Mouse (Mus musculus) forebrain, postnatal 0 days (tissue): ENCODE data around the gene Camk2g. TPM values are rescaled to one million over a fixed set of nuclear protein-coding genes. Genes with fewer than 3 reads are reported as not detected.

Experiments
- ATAC-seq: fragments of 200-750 bp; cut with Nextera tagmentation; 2 replicates; pipeline ENCODE4 v1.8.0; 2017; ENCODE audit warnings: mild to moderate bottlenecking, moderate library complexity
- DNase-seq: peaks from one replicate; pipeline ENCODE4 v3.0.0-alpha.2; 2015
- H3K27ac ChIP-seq: fragments of 300-500 bp; sonication (generic); 2 replicates; pipeline ENCODE4 v1.5.1; 2014; ENCODE audit warnings: low read depth, mild to moderate bottlenecking, antibody characterized with exemption, low read length, moderate library complexity, mixed read lengths
- H3K27me3 ChIP-seq: fragments of 300-500 bp; sonication (generic); 2 replicates; pipeline ENCODE4 v1.6.1; 2014; ENCODE audit warnings: mild to moderate bottlenecking, low read length, mixed read lengths; ENCODE audit not compliant: insufficient read depth
- H3K36me3 ChIP-seq: fragments of 300-500 bp; sonication (generic); 2 replicates; pipeline ENCODE4 v1.6.1; 2014; ENCODE audit warnings: mild to moderate bottlenecking, moderate library complexity; ENCODE audit not compliant: insufficient read depth
- H3K4me1 ChIP-seq: fragments of 300-500 bp; sonication (generic); 2 replicates; pipeline ENCODE4 v1.6.1; 2014; ENCODE audit warnings: antibody characterized with exemption; ENCODE audit not compliant: insufficient read depth
- H3K4me2 ChIP-seq: fragments of 300-500 bp; sonication (generic); 2 replicates; pipeline ENCODE4 v1.6.1; 2014; ENCODE audit warnings: low read depth, mild to moderate bottlenecking, moderate library complexity
- H3K4me3 ChIP-seq: fragments of 300-500 bp; sonication (generic); 2 replicates; pipeline ENCODE4 v1.5.1; 2014; ENCODE audit warnings: low read depth, low read length, mixed read lengths
- H3K9ac ChIP-seq: fragments of 300-500 bp; sonication (generic); 2 replicates; pipeline ENCODE4 v1.6.1; 2014; ENCODE audit warnings: mild to moderate bottlenecking
- H3K9me3 ChIP-seq: fragments of 300-500 bp; sonication (generic); 2 replicates; pipeline ENCODE4 v1.6.1; 2016; ENCODE audit warnings: low read length
- CTCF ChIP-seq: sonication (generic); IDR thresholded peaks from 2 replicates; pipeline ENCODE4 v1.5.1; 2016; ENCODE audit warnings: antibody characterized with exemption, control low read depth, low read depth
- WGBS: fragments of 180-500 bp; shearing (Covaris S2); extraction: QIAGEN DNeasy Blood & Tissue Kit; methylation state at CpG from one replicate; pipeline ENCODE4 v1.1.7; 2014; 5-methylcytosine and 5-hydroxymethylcytosine counted together
- polyA plus RNA-seq: library from polyadenylated mRNA; unstranded; fragments of >200 nt; fragmentation: Nextera tagmentation; extraction: Ambion mirVana; gene quantifications from 2 replicates; pipeline ENCODE4 v1.2.1, GENCODE M21; 2015
- total RNA-seq: library from RNA; depleted of rRNA; stranded (reverse); fragments of >200 nt; gene quantifications from 2 replicates; pipeline ENCODE4 v1.2.3, GENCODE M21; 2014

Camk2g gene
- total and polyA plus RNA-seq, 2 experiments from 2014 or later: 145 to 231 TPM

GRCm38 (mm10) chr14:20773410-20773809 is 20.5 kb downstream of the Camk2g start:
- no peak overlapping the region for H3K4me2 ChIP-seq
- H3K9me3 ChIP-seq: no peaks in the 10 kb centered on the region
- no peak overlapping the region for H3K4me3 ChIP-seq
- no peak overlapping the region for H3K27ac ChIP-seq
- DNase-seq (no peak), ATAC-seq (no peak)
- H3K27me3 ChIP-seq: no peaks in the 10 kb centered on the region
- WGBS: 33% methylated on average over 3 of the region's 3 CpGs
- H3K36me3 ChIP-seq: peaks cover 17% of the 10 kb centered on the region
- TF ChIP-seq CTCF: no peak
- no peak overlapping the region for H3K9ac ChIP-seq
- no peaks in the 10 kb centered on the region for H3K4me1 ChIP-seq

GRCm38 (mm10) chr14:20772808-20773207 is 21.1 kb downstream of the Camk2g start:
- no peak for TF ChIP-seq CTCF
- Histone ChIP-seq H3K9ac (no peak overlapping the region), H3K4me3 (no peak overlapping the region), H3K4me1 (no peaks in the 10 kb centered on the region), H3K4me2 (no peak overlapping the region), H3K27ac (no peak overlapping the region), H3K9me3 (no peaks in the 10 kb centered on the region), H3K27me3 (no peaks in the 10 kb centered on the region), H3K36me3 (peaks cover 11% of the 10 kb centered on the region)
- no peak for DNase-seq
- WGBS: 71% methylated on average over 6 of the region's 6 CpGs
- no peak for ATAC-seq

GRCm38 (mm10) chr14:20771941-20772340 is 21.9 kb downstream of the Camk2g start:
- Histone ChIP-seq H3K9ac (no peak overlapping the region), H3K4me2 (no peak overlapping the region), H3K36me3 (peaks cover 3% of the 10 kb centered on the region), H3K4me3 (no peak overlapping the region), H3K4me1 (no peaks in the 10 kb centered on the region), H3K27me3 (no peaks in the 10 kb centered on the region), H3K9me3 (no peaks in the 10 kb centered on the region), H3K27ac (no peak overlapping the region)
- ATAC-seq (no peak), DNase-seq (no peak)
- no peak for TF ChIP-seq CTCF
- WGBS: 96% methylated on average over 3 of the region's 3 CpGs

GRCm38 (mm10) chr14:20768581-20768980 is 25.3 kb downstream of the Camk2g start:
- no peak for TF ChIP-seq CTCF
- no peaks in the 10 kb centered on the region for H3K4me1 ChIP-seq

GRCm38 (mm10) chr14:20767936-20768335 is 26.0 kb downstream of the Camk2g start:
- DNase-seq (no peak), ATAC-seq (no peak)
- no peaks in the 10 kb centered on the region for H3K9me3 ChIP-seq
- TF ChIP-seq CTCF: no peak
- no peak overlapping the region for H3K4me3 ChIP-seq
- H3K36me3 ChIP-seq: peaks cover 27% of the 10 kb centered on the region
- WGBS: 93% methylated on average over 7 of the region's 7 CpGs
- no peak overlapping the region for H3K4me2 ChIP-seq
- no peaks in the 10 kb centered on the region for H3K27me3 ChIP-seq
- no peaks in the 10 kb centered on the region for H3K4me1 ChIP-seq
- no peak overlapping the region for H3K27ac ChIP-seq
- H3K9ac ChIP-seq: no peak overlapping the region

More at GRCm38 (mm10) chr14:20768581-20768980, 25.3 kb downstream of the Camk2g start:
- peak; percentile 30; the same call in 1 of the 2 replicates for ATAC-seq
- Histone ChIP-seq H3K27me3 (no peaks in the 10 kb centered on the region), H3K9me3 (no peaks in the 10 kb centered on the region), H3K27ac (peak overlapping the region; percentile 21; the same call in 1 of the 2 replicates), H3K36me3 (peaks cover 20% of the 10 kb centered on the region), H3K9ac (no peak overlapping the region), H3K4me2 (no peak overlapping the region), H3K4me3 (no peak overlapping the region)
- DNase-seq: peak; percentile 38
- 63% methylated on average over 5 of the region's 5 CpGs for WGBS

- no peak overlapping the region for H3K4me3 ChIP-seq
- no peak overlapping the region for H3K9ac ChIP-seq
- H3K4me2 ChIP-seq: no peak overlapping the region
- TF ChIP-seq CTCF: peak; percentile 97
- peak; percentile 90 for DNase-seq
- no peaks in the 10 kb centered on the region for H3K9me3 ChIP-seq
- no peak overlapping the region for H3K27ac ChIP-seq
- no peaks in the 10 kb centered on the region for H3K27me3 ChIP-seq
- ATAC-seq: peak; percentile 87
- peaks cover 47% of the 10 kb centered on the region for H3K36me3 ChIP-seq
- no peaks in the 10 kb centered on the region for H3K4me1 ChIP-seq
- 29% methylated on average over 12 of the region's 12 CpGs for WGBS
Measured at GRCm38 (mm10) chr14:20765642-20766258, 28.1 kb downstream of the Camk2g start.

- Histone ChIP-seq H3K36me3 (peaks cover 55% of the 10 kb centered on the region), H3K27me3 (no peaks in the 10 kb centered on the region), H3K4me2 (no peak overlapping the region), H3K27ac (no peak overlapping the region), H3K9me3 (no peaks in the 10 kb centered on the region), H3K4me3 (no peak overlapping the region), H3K9ac (no peak overlapping the region), H3K4me1 (no peaks in the 10 kb centered on the region)
- WGBS: 92% methylated on average over 5 of the region's 5 CpGs
- TF ChIP-seq CTCF: no peak
- DNase-seq (no peak), ATAC-seq (no peak)
Measured at GRCm38 (mm10) chr14:20764942-20765341, 28.9 kb downstream of the Camk2g start.
